Mouse (Mus musculus) hindbrain, embryonic 15.5 days (tissue): ENCODE measurements at regions not wholly inside any gene's neighbourhood (a gene's known extent, or its start where the extent isn't known, plus 50 kb on each side); places are given as distances from the start of the nearest gene placed in this dataset.
A peak's percentile ranks its signal among the peaks of the same experiment; 100 is the strongest.

Experiments used
- ATAC-seq: fragments of 200-750 bp; cut with Nextera tagmentation; 2 replicates; pipeline ENCODE4 v1.8.0; 2017; ENCODE audit warnings: low read depth, moderate number of reproducible peaks, moderate TSS enrichment; ENCODE audit not compliant: low FRiP score
- H3K27ac ChIP-seq: fragments of 300-500 bp; sonication (generic); replicated peaks from 2 replicates; pipeline ENCODE4 v1.5.1; 2015; ENCODE audit warnings: mild to moderate bottlenecking, inconsistent platforms
- H3K27me3 ChIP-seq: fragments of 300-500 bp; sonication (generic); 2 replicates; pipeline ENCODE4 v1.6.1; 2015; ENCODE audit warnings: control low read depth, inconsistent platforms
- H3K36me3 ChIP-seq: fragments of 300-500 bp; sonication (generic); 2 replicates; pipeline ENCODE4 v1.6.1; 2015; ENCODE audit warnings: control low read depth, inconsistent platforms
- H3K4me1 ChIP-seq: fragments of 300-500 bp; sonication (generic); replicated peaks from 2 replicates; pipeline ENCODE4 v1.6.1; 2015; ENCODE audit warnings: control low read depth, inconsistent platforms
- H3K4me2 ChIP-seq: fragments of 300-500 bp; sonication (generic); 2 replicates; pipeline ENCODE4 v1.6.1; 2015; ENCODE audit warnings: moderate library complexity, mild to moderate bottlenecking, inconsistent platforms
- H3K4me3 ChIP-seq: fragments of 300-500 bp; sonication (generic); 2 replicates; pipeline ENCODE4 v1.5.1; 2015; ENCODE audit warnings: mild to moderate bottlenecking, inconsistent platforms
- H3K9ac ChIP-seq: fragments of 300-500 bp; sonication (generic); 2 replicates; pipeline ENCODE4 v1.6.1; 2015; ENCODE audit warnings: inconsistent platforms
- H3K9me3 ChIP-seq: fragments of 300-500 bp; sonication (generic); 2 replicates; pipeline ENCODE4 v1.6.1; 2016; ENCODE audit warnings: control low read depth, inconsistent platforms
- WGBS: fragments of 180-500 bp; shearing (Covaris S2); methylation state at CpG from one replicate; pipeline ENCODE4 v1.1.7; 2015; 5-methylcytosine and 5-hydroxymethylcytosine counted together

DNA sequence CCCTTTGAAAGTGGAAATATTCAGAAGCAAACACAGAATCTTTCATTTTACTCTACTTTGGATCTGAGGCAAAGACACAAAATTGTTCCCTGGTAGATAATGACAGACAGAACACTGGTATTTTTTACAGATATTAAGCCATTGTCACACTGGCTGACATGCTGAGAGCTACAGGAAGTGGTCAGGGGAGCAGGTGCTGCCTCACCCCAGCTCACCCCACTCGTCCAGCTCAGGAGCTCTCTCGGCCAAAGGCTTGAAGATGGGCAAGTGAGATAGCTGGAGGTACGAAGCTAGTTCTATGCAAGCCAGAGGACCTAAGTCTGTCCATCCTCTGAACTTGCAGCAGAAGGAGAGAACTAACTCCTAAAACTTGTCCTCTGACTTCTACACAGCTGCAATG lies 105.6 kb upstream of the Gas2 start:
- Histone ChIP-seq H3K27ac (no peak overlapping the region), H3K4me3 (no peak overlapping the region), H3K9ac (no peak overlapping the region), H3K27me3 (no peaks in the 10 kb centered on the region), H3K4me2 (no peak overlapping the region), H3K9me3 (no peaks in the 10 kb centered on the region), H3K36me3 (no peaks in the 10 kb centered on the region), H3K4me1 (peaks cover 8% of the 10 kb centered on the region)
- no peak for ATAC-seq
- 61% methylated on average over 3 of the region's 3 CpGs for WGBS

DNA sequence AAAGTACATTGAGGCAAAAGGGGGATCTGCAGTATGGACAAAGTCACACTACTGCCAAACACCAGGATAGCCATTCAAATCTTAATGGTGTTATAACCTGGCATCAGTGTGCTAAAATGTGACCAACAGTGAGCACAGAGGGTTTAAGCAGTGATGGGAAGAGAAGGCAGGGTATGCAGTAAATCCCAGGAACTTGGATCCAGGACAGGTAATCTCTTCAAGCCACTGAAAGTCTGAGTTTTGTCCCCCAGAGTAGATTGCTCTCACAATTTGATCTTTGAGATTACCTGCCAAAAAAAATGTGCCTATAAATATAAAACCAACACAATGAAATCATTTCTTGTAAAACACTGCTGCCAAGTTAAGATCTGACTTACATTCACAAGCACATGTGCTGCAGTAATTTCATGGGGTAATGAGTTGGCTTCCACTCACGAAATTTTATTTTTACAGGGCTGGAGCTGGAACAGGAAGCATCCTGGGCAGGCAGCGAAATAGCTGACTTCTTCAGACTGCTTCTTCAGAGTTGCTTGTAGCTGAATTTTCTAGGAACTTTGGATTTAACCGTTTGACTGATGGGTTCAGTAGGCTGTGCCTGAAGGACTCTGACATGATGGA lies 102.2 kb upstream of the Gas2 start:
- H3K36me3 ChIP-seq: no peaks in the 10 kb centered on the region
- WGBS: 80% methylated on average over 3 of the region's 3 CpGs
- peaks cover 2% of the 10 kb centered on the region for H3K4me1 ChIP-seq
- H3K27ac ChIP-seq: no peak overlapping the region
- no peak overlapping the region for H3K4me3 ChIP-seq
- H3K9me3 ChIP-seq: 0 out of 2 replicates have a peak, but pooled peaks cover 3% of the 10 kb centered on the region
- no peak overlapping the region for H3K9ac ChIP-seq
- no peaks in the 10 kb centered on the region for H3K27me3 ChIP-seq
- ATAC-seq: no peak
- H3K4me2 ChIP-seq: no peak overlapping the region

DNA sequence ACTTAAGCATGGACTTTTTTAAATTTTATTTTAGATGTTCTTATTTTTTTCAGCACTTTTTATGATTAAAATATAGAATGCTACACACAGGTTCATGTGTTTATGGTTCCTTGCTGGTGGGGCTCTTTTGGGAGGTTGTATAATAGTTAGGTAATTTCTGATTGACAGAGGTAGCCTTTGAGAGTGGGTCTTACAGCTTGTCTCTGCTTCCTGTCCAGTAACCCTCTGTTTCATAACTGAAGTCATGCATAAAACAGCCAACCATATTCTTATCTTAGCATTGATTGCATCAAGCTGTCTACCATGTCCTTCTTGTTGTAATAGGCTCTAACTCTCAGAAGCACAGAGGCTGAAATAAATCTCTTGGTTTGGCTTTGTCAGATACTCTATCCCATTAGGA lies 94.7 kb upstream of the Gas2 start:
- H3K27ac ChIP-seq: no peak overlapping the region
- no peaks in the 10 kb centered on the region for H3K27me3 ChIP-seq
- 0 out of 2 replicates have a peak, but pooled peaks cover 3% of the 10 kb centered on the region for H3K9me3 ChIP-seq
- peaks cover 4% of the 10 kb centered on the region for H3K4me1 ChIP-seq
- H3K4me2 ChIP-seq: no peak overlapping the region
- ATAC-seq: no peak
- H3K9ac ChIP-seq: no peak overlapping the region
- no peaks in the 10 kb centered on the region for H3K36me3 ChIP-seq
- no peak overlapping the region for H3K4me3 ChIP-seq

DNA sequence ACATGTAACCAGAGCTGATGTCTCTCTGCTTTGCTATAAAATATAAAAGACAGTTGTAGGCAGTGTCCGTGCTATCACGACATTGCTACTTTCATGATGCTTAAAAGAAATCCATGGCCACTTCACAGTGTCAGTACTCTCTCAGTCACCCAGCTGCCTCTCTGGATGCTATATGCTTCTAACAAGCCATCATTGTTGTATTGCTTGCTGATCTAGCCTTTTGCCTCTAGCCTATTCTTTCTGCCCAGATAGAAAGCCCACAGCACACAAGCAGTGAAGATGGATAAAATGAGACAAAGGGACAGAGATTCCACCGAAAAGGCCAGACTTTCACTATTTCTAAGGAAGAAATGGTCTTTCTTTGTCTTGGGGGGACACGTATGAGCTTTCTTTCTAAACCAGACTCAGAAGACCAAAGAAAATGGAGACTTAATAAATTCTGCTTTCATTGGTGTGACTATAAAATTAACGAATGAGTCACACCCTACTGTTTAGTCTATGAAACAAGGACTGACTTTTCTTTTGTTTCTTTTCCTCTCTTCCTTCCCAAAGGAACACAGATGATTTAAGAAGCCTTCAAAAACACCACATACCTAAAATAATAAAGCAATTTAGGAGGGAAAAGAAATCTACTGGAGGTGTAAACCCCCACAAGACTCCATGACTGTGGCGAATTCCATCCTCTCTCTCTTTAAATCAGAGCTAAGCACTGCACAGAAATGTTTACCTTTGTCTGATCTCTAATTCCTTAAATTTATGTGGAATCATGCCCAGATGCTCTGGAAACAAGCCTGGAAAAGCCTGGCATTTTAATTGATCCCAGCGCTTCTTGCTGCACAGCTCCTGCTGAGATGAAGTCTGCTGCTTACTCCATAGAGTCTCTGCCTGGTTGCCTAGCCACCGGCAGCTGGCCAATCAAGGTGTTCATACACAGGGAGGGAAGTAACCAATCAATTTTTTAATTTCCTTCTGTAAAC lies 89.6 kb upstream of the Gas2 start:
- WGBS: 40% methylated on average over 8 of the region's 8 CpGs
- Histone ChIP-seq H3K9me3 (no peaks in the 10 kb centered on the region), H3K4me1 (peaks cover 15% of the 10 kb centered on the region), H3K27me3 (no peaks in the 10 kb centered on the region), H3K36me3 (no peaks in the 10 kb centered on the region), H3K4me3 (no peak overlapping the region), H3K27ac (peak overlapping the region; percentile 84), H3K4me2 (peak overlapping the region; percentile 34), H3K9ac (no peak overlapping the region; the same call in 1 of the 2 replicates)
- ATAC-seq: peak; percentile 92

- WGBS: 64% methylated on average over 1 of the region's 1 CpGs
- Histone ChIP-seq H3K4me3 (no peak overlapping the region), H3K27ac (no peak overlapping the region), H3K9ac (no peak overlapping the region), H3K27me3 (no peaks in the 10 kb centered on the region), H3K9me3 (no peaks in the 10 kb centered on the region), H3K4me2 (no peak overlapping the region), H3K4me1 (peaks cover 15% of the 10 kb centered on the region), H3K36me3 (no peaks in the 10 kb centered on the region)
- no peak for ATAC-seq
These were observed 85.8 kb upstream of the Gas2 start for GRCm38 (mm10) chr7:51775968-51776367.

DNA sequence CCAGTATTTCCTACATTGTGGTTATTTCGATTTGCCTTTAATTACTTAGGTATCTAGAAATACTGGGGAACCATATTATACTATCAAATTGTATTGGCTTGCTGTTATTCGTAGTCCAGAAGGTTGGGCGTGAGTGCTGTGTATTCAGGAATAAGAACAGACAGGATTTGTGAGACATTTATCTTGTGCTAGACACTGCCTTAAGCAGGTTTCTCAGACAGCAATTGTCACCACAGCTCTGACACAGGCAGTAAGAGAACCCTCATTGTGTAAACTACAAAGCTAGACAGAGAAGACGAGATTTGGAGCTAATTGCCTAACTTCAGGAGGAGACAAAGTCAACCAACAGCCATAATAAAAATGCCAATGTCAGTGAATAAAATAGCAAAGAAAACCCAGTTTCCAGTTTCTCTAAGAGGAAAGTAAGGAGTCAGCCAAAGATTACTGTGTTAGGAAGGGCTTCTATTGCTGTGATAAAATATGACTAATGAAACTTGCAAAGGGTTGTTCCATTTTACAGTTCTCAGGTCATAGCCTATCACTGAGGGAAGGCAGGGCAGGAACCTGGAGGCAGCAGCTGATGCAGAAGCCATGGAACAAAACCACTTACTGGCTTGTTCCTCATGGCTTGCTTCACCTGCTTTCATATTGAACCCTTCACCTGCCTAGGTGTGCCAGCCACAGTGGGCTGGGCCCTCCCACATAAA lies 78.6 kb upstream of the Gas2 start:
- no peak for ATAC-seq
- Histone ChIP-seq H3K4me2 (no peak overlapping the region), H3K36me3 (no peaks in the 10 kb centered on the region), H3K9ac (no peak overlapping the region), H3K4me1 (peaks cover 7% of the 10 kb centered on the region), H3K9me3 (no peaks in the 10 kb centered on the region), H3K27ac (peak overlapping the region; percentile 36), H3K27me3 (no peaks in the 10 kb centered on the region), H3K4me3 (no peak overlapping the region)
- WGBS: 61% methylated on average over 4 of the region's 4 CpGs

GRCm38 (mm10) chr7:51783923-51784686 lies 77.7 kb upstream of the Gas2 start:
- H3K4me1 ChIP-seq: peaks cover 7% of the 10 kb centered on the region
- no peak overlapping the region for H3K4me3 ChIP-seq
- peak; percentile 80; the same call in 1 of the 2 replicates for ATAC-seq
- WGBS: 28% methylated on average over 14 of the region's 14 CpGs
- H3K9me3 ChIP-seq: no peaks in the 10 kb centered on the region
- H3K27me3 ChIP-seq: no peaks in the 10 kb centered on the region
- H3K9ac ChIP-seq: no peak overlapping the region
- no peak overlapping the region; the same call in 1 of the 2 replicates for H3K27ac ChIP-seq
- no peaks in the 10 kb centered on the region for H3K36me3 ChIP-seq
- H3K4me2 ChIP-seq: 0 out of 2 replicates have a peak overlapping the region, but pooled peaks have one; percentile 12

DNA sequence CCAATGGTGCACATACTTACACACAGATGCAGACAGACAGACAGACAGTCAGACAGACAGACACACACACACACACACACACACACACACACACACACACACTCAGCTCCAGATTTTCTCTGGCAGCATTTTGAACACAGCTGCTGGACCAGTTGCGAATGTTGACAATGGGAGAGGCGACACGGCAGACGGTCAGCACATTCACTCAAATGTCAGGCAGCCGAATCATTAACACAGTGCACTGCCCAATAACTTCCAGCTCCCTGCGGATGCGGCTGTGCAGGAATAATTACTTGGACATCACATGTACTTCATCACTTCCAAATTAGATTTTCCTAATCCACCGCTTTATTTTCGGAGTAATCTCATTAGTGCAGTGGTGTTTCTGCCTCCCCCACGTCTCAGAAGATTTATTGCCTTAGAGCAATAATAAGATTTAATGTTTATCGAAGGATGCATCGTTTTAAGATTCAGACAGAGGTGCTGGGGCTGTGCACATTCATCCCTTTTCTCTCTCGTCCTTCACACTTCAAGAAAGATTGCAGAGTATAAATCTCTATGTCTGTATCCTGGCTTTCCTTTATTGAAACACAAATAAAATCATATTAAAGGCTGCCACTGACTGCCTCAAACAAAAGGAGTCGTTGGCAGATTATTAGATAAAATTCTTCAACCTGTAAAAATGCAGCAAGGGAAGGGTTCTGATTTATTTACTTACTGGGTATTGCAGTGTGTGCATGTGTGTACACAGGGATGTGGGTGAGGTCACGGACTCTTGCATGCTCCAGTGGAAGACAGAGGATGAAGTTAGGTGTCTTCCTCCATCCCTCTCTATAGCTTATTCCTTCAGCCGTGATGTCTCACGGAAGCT lies 70.9 kb upstream of the Gas2 start:
- 36% methylated on average over 17 of the region's 17 CpGs for WGBS
- ATAC-seq: peak; percentile 85
- Histone ChIP-seq H3K27me3 (no peaks in the 10 kb centered on the region), H3K9ac (peak overlapping the region; percentile 15; the same call in 1 of the 2 replicates), H3K4me2 (peak overlapping the region; percentile 42), H3K27ac (peak overlapping the region; percentile 83), H3K36me3 (no peaks in the 10 kb centered on the region), H3K9me3 (no peaks in the 10 kb centered on the region), H3K4me3 (peak overlapping the region; percentile 10; the same call in 1 of the 2 replicates), H3K4me1 (peaks cover 12% of the 10 kb centered on the region)

- Histone ChIP-seq H3K36me3 (no peaks in the 10 kb centered on the region), H3K9ac (no peak overlapping the region), H3K9me3 (no peaks in the 10 kb centered on the region), H3K4me3 (no peak overlapping the region), H3K27me3 (no peaks in the 10 kb centered on the region), H3K4me2 (peak overlapping the region; percentile 42), H3K4me1 (peaks cover 12% of the 10 kb centered on the region), H3K27ac (peak overlapping the region; percentile 83)
- 0 out of 2 replicates have a peak, but pooled peaks have one; percentile 24 for ATAC-seq
- WGBS: 32% methylated on average over 3 of the region's 3 CpGs
These were observed 70.3 kb upstream of the Gas2 start for GRCm38 (mm10) chr7:51791561-51791863.
